ENCODE assay signal across 17 mouse cellular contexts in genomic region chr1:137360688-137361570, GRCm38 (mm10).
DNase-seq lines count a peak whose midpoint lies in the region; ATAC-seq and TF ChIP-seq lines count a peak whose summit lies in the region.
"Had no signal": no experiment of that assay in that cellular context is flagged by ENCODE, and none has a peak within 500 bp of the region (broad histone marks: within the 10 kb centered on the region; RNA-seq: fewer than 3 reads in every experiment).

No protein-coding gene starts in this region.

- DNase-seq in forebrain, postnatal 0 days, result no peak
- no peak for DNase-seq in neural tube, embryonic 11.5 days (ENCODE audit: low spot score)
- no peak for DNase-seq in neural tube, embryonic 10.5 days (ENCODE audit: extremely low spot score, low spot score)
- DNase-seq in adrenal gland, postnatal 10 days, result peak; percentile 74
- DNase-seq in urinary bladder, postnatal 25 days (ENCODE audit: low spot score), result no peak
- no peak for DNase-seq in heart, embryonic 10.5 days (ENCODE audit: low spot score)
- DNase-seq: cerebellum, postnatal 25 days; gastrocnemius, postnatal 25 days; kidney, adult 18-20 months; kidney, postnatal 36 days; right cerebral cortex, postnatal 4 days; thymus, adult 2 months had no signal

- no peak overlapping the region for H3K4me3 ChIP-seq in forebrain, embryonic 16.5 days (replicated peaks; ENCODE audit: low read length)
- H3K4me3 ChIP-seq in forebrain, postnatal 0 days (ENCODE audit: low read depth, low read length), result no peak overlapping the region
- H3K4me3 ChIP-seq in neural tube, embryonic 11.5 days (ENCODE audit: low read depth, low read length), result no peak overlapping the region
- H3K4me3 ChIP-seq in neural tube, embryonic 13.5 days, result no peak overlapping the region
- H3K4me3 ChIP-seq in heart, embryonic 10.5 days, result no peak overlapping the region
- H3K4me3 ChIP-seq: embryonic facial prominence, embryonic 15.5 days; lung, embryonic 15.5 days had no signal

- no peaks in the 10 kb centered on the region for H3K9me3 ChIP-seq in forebrain, embryonic 16.5 days (ENCODE audit: control insufficient read depth, low read length)
- no peaks in the 10 kb centered on the region for H3K9me3 ChIP-seq in forebrain, postnatal 0 days (ENCODE audit: low read length)
- H3K9me3 ChIP-seq in neural tube, embryonic 11.5 days (ENCODE audit: control insufficient read depth, low read length), result no peaks in the 10 kb centered on the region
- no peaks in the 10 kb centered on the region for H3K9me3 ChIP-seq in neural tube, embryonic 13.5 days
- H3K9me3 ChIP-seq in heart, embryonic 10.5 days, result no peaks in the 10 kb centered on the region
- H3K9me3 ChIP-seq: embryonic facial prominence, embryonic 15.5 days; lung, embryonic 15.5 days had no signal

- 70% methylated on average over 16 of the region's 16 CpGs for WGBS in forebrain, embryonic 16.5 days
- WGBS in forebrain, postnatal 0 days, result 67% methylated on average over 16 of the region's 16 CpGs
- 78% methylated on average over 16 of the region's 16 CpGs for WGBS in neural tube, embryonic 11.5 days
- WGBS in neural tube, embryonic 13.5 days, result 55% methylated on average over 16 of the region's 16 CpGs
- 86% methylated on average over 16 of the region's 16 CpGs for WGBS in heart, embryonic 10.5 days

- H3K4me2 ChIP-seq in forebrain, embryonic 16.5 days (ENCODE audit: low read length), result no peak overlapping the region
- H3K4me2 ChIP-seq in forebrain, postnatal 0 days (ENCODE audit: low read depth), result no peak overlapping the region
- H3K4me2 ChIP-seq in neural tube, embryonic 11.5 days (ENCODE audit: low read depth), result no peak overlapping the region
- H3K4me2 ChIP-seq in neural tube, embryonic 13.5 days, result no peak overlapping the region
- H3K4me2 ChIP-seq: embryonic facial prominence, embryonic 15.5 days; lung, embryonic 15.5 days had no signal

- 0 out of 2 replicates have a peak, but pooled peaks cover 5% of the 10 kb centered on the region for H3K4me1 ChIP-seq in forebrain, embryonic 16.5 days (replicated peaks; ENCODE audit: control insufficient read depth, insufficient read depth, low read length)
- no peaks in the 10 kb centered on the region for H3K4me1 ChIP-seq in forebrain, postnatal 0 days (ENCODE audit: insufficient read depth)
- H3K4me1 ChIP-seq in neural tube, embryonic 11.5 days (ENCODE audit: control insufficient read depth, insufficient read depth, low read length), result no peaks in the 10 kb centered on the region
- peaks cover 5% of the 10 kb centered on the region; the same call in 1 of the 2 replicates for H3K4me1 ChIP-seq in neural tube, embryonic 13.5 days (replicated peaks)
- no peaks in the 10 kb centered on the region for H3K4me1 ChIP-seq in heart, embryonic 10.5 days
- H3K4me1 ChIP-seq: lung, embryonic 15.5 days had no signal

- no peak overlapping the region for H3K9ac ChIP-seq in forebrain, embryonic 16.5 days (replicated peaks; ENCODE audit: low read depth, low read length)
- H3K9ac ChIP-seq in forebrain, postnatal 0 days, result no peak overlapping the region
- H3K9ac ChIP-seq in neural tube, embryonic 11.5 days (ENCODE audit: low read length), result no peak overlapping the region
- no peak overlapping the region for H3K9ac ChIP-seq in neural tube, embryonic 13.5 days
- H3K9ac ChIP-seq: embryonic facial prominence, embryonic 15.5 days; lung, embryonic 15.5 days had no signal

- ATAC-seq in forebrain, embryonic 16.5 days, result peak; percentile 71; the same call in 1 of the 2 replicates
- no peak for ATAC-seq in forebrain, postnatal 0 days
- ATAC-seq in neural tube, embryonic 11.5 days (ENCODE audit: insufficient read depth, low FRiP score, low TSS enrichment), result 0 out of 2 replicates have a peak, but pooled peaks have one; percentile 38
- no peak; the same call in 1 of the 2 replicates for ATAC-seq in neural tube, embryonic 13.5 days (ENCODE audit: low read depth)
- ATAC-seq: hindbrain, embryonic 16.5 days had no signal

- H3K27me3 ChIP-seq in forebrain, embryonic 16.5 days (replicated peaks; ENCODE audit: control insufficient read depth, insufficient read depth, low read length), result no peaks in the 10 kb centered on the region
- no peaks in the 10 kb centered on the region for H3K27me3 ChIP-seq in forebrain, postnatal 0 days (ENCODE audit: insufficient read depth, low read length)
- H3K27me3 ChIP-seq in neural tube, embryonic 11.5 days (ENCODE audit: control insufficient read depth, insufficient read depth, low read length), result no peaks in the 10 kb centered on the region
- H3K27me3 ChIP-seq in neural tube, embryonic 13.5 days, result no peaks in the 10 kb centered on the region
- H3K27me3 ChIP-seq in heart, embryonic 10.5 days (ENCODE audit: insufficient read depth, poor library complexity, severe bottlenecking), result no peaks in the 10 kb centered on the region
- H3K27me3 ChIP-seq: embryonic facial prominence, embryonic 15.5 days; lung, embryonic 15.5 days had no signal

- no peak overlapping the region for H3K27ac ChIP-seq in forebrain, embryonic 16.5 days (ENCODE audit: low read length)
- no peak overlapping the region for H3K27ac ChIP-seq in forebrain, postnatal 0 days (ENCODE audit: low read depth, low read length)
- H3K27ac ChIP-seq in neural tube, embryonic 11.5 days (ENCODE audit: low read depth, low read length), result no peak overlapping the region
- H3K27ac ChIP-seq in neural tube, embryonic 13.5 days (replicated peaks), result peak overlapping the region; percentile 49
- H3K27ac ChIP-seq in heart, embryonic 10.5 days, result no peak overlapping the region
- H3K27ac ChIP-seq: embryonic facial prominence, embryonic 15.5 days; lung, embryonic 15.5 days had no signal

- H3K36me3 ChIP-seq in forebrain, embryonic 16.5 days (ENCODE audit: control insufficient read depth, insufficient read depth), result no peaks in the 10 kb centered on the region
- H3K36me3 ChIP-seq in forebrain, postnatal 0 days (ENCODE audit: insufficient read depth), result no peaks in the 10 kb centered on the region
- no peaks in the 10 kb centered on the region for H3K36me3 ChIP-seq in neural tube, embryonic 11.5 days (ENCODE audit: control insufficient read depth, insufficient read depth, low read length)
- H3K36me3 ChIP-seq in neural tube, embryonic 13.5 days, result no peaks in the 10 kb centered on the region
- H3K36me3 ChIP-seq in heart, embryonic 10.5 days, result no peaks in the 10 kb centered on the region
- H3K36me3 ChIP-seq: embryonic facial prominence, embryonic 15.5 days; lung, embryonic 15.5 days had no signal

- TF ChIP-seq CTCF in forebrain, postnatal 0 days (IDR thresholded peaks at IDR 0.05; ENCODE audit: low read depth), result no peak

Comparison
In these comparisons a context has a peak if more than half of its experiments do, and no peak if none do; other contexts are left out.
1. ATAC-seq: peak in forebrain, embryonic 16.5 days (single experiment) and neural tube, embryonic 11.5 days (single experiment); none in forebrain, postnatal 0 days (single experiment) and neural tube, embryonic 13.5 days (single experiment).